Mouse (Mus musculus): ENCODE data around the gene Mcrip2. TPM values are rescaled to one million over a fixed set of nuclear protein-coding genes. Genes with fewer than 3 reads are reported as not detected.

Mcrip2 gene
- polyA plus RNA-seq, 1 experiment from 2014 or later, result 52.4 TPM

DNA sequence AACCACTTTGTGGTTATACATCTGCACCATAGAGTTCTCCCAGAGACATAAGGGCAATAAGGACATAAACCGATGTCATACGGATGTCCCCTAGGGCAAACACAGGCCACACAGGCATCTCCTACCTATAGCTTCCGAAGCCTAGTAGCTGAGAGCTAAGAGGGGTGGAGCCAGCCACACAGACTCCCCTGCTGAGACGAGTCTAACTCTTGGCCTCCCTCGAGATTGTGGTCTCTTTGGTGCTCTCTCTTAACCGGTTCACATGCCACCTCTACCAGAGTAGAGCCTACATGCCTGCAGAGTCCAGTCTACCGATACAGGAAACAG, 1.1 kb downstream of the Mcrip2 start:
- Histone ChIP-seq H3K9ac (ENCODE audit: low read length) (peak overlapping the region; percentile 76), H3K36me3 (ENCODE audit: control insufficient read depth, insufficient read depth, low read length) (no peaks in the 10 kb centered on the region), H3K9me3 (ENCODE audit: control insufficient read depth, low read length) (no peaks in the 10 kb centered on the region), H3K4me3 (ENCODE audit: low read depth, low read length) (peak overlapping the region; percentile 74), H3K4me2 (replicated peaks; ENCODE audit: low read depth) (peak overlapping the region; percentile 100), H3K27ac (replicated peaks) (peak overlapping the region; percentile 86), H3K4me1 (replicated peaks; ENCODE audit: control insufficient read depth, insufficient read depth) (peaks cover 8% of the 10 kb centered on the region; the same call in 1 of the 2 replicates), H3K27me3 (ENCODE audit: control insufficient read depth, insufficient read depth, low read length) (no peaks in the 10 kb centered on the region)
- no peak for TF ChIP-seq EP300 (optimal IDR thresholded peaks at IDR 0.05)
- ATAC-seq (ENCODE audit: low FRiP score, low TSS enrichment) (no peak), DNase-seq (ENCODE audit: low spot score) (no peak)
- 19% methylated on average over 7 of the region's 7 CpGs for WGBS

DNA sequence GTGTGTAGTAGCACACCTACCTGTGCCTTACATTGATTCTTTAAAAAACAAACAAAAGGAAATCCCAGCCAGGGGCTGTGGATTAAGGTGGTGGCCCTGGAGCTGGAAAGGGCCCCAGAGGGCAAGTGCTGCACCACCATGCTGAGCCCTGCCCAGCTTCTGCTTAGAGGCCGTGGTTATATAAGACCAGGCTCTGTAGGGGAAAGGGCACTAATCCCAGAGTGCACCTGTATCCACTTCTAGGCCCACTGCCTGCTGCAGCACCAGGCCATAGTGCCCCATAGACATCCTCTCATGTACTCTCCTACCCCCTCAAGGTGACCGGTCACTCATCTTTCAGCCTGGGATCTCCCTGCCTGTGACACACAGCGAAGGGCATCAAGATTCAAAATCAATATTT, 2.4 kb downstream of the Mcrip2 start:
- H3K9ac ChIP-seq (ENCODE audit: low read length), result no peak overlapping the region; the same call in 1 of the 2 replicates
- TF ChIP-seq EP300 (optimal IDR thresholded peaks at IDR 0.05), result no peak
- no peak for TF ChIP-seq CTCF (IDR thresholded peaks at IDR 0.05; ENCODE audit: low read depth)
- ATAC-seq (ENCODE audit: low FRiP score, low TSS enrichment) (peak; percentile 38; the same call in 1 of the 2 replicates), DNase-seq (ENCODE audit: low spot score) (peak; percentile 65)
- H3K36me3 ChIP-seq (ENCODE audit: control insufficient read depth, insufficient read depth, low read length), result no peaks in the 10 kb centered on the region
- H3K9me3 ChIP-seq (ENCODE audit: control insufficient read depth, low read length), result no peaks in the 10 kb centered on the region
- no peak overlapping the region for H3K4me3 ChIP-seq (ENCODE audit: low read depth, low read length)
- 88% methylated on average over 3 of the region's 3 CpGs for WGBS
- no peaks in the 10 kb centered on the region for H3K27me3 ChIP-seq (ENCODE audit: control insufficient read depth, insufficient read depth, low read length)
- peak overlapping the region; percentile 73; the same call in 1 of the 2 replicates for H3K27ac ChIP-seq (replicated peaks)
- H3K4me1 ChIP-seq (replicated peaks; ENCODE audit: control insufficient read depth, insufficient read depth), result peaks cover 10% of the 10 kb centered on the region; the same call in 1 of the 2 replicates
- no peak overlapping the region for H3K4me2 ChIP-seq (replicated peaks; ENCODE audit: low read depth)

DNA sequence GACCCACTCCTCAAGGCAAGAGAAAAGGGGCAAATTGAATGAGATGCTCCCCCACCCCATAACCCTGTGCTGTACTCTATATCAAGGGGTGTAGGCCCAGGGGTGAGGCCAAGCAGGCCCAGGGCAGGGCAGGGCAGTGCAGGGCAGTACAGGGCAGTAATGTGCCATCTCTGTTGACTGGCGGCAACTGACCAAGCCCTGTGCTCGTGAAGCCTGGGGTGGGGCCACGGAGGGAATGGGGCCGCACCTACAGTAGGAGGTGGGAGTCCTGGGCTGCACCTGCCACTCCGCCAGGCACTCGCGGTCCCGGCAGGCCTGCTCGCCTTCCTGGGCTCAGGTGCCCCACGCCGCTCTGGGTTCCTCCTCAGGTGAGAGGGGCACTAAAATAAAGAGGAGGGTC, 3.3 kb downstream of the Mcrip2 start:
- 69% methylated on average over 11 of the region's 11 CpGs for WGBS
- no peaks in the 10 kb centered on the region for H3K9me3 ChIP-seq (ENCODE audit: control insufficient read depth, low read length)
- peak overlapping the region; percentile 35; the same call in 1 of the 2 replicates for H3K9ac ChIP-seq (ENCODE audit: low read length)
- DNase-seq (ENCODE audit: low spot score) (peak; percentile 85), ATAC-seq (ENCODE audit: low FRiP score, low TSS enrichment) (peak; percentile 79)
- no peak overlapping the region for H3K4me3 ChIP-seq (ENCODE audit: low read depth, low read length)
- peak overlapping the region; percentile 73 for H3K27ac ChIP-seq (replicated peaks)
- H3K4me1 ChIP-seq (replicated peaks; ENCODE audit: control insufficient read depth, insufficient read depth), result peaks cover 15% of the 10 kb centered on the region
- no peaks in the 10 kb centered on the region for H3K27me3 ChIP-seq (ENCODE audit: control insufficient read depth, insufficient read depth, low read length)
- no peaks in the 10 kb centered on the region for H3K36me3 ChIP-seq (ENCODE audit: control insufficient read depth, insufficient read depth, low read length)
- no peak for TF ChIP-seq CTCF (IDR thresholded peaks at IDR 0.05; ENCODE audit: low read depth)
- no peak for TF ChIP-seq EP300 (optimal IDR thresholded peaks at IDR 0.05)
- H3K4me2 ChIP-seq (replicated peaks; ENCODE audit: low read depth), result peak overlapping the region; percentile 31; the same call in 1 of the 2 replicates

DNA sequence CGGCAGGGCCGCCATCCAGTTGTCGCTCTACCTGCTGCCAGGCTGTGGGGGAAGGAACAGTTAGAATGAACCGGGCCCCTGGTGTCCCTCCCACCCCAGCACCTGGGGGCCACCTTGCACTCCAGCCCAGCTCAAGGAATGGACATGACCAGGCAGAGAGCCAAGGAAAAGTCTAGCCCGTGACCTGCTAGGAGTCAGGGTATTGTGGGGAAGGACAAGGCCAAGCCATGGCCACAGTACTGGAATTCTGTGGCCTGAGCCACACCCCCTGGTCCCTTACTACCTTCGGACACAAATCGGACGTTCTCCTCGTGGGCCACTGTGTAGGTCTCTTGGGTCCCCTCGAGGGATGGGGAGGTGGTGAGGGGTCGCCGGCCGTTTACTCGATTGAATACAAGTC, 4.3 kb downstream of the Mcrip2 start:
- Histone ChIP-seq H3K4me1 (replicated peaks; ENCODE audit: control insufficient read depth, insufficient read depth) (peaks cover 15% of the 10 kb centered on the region), H3K9me3 (ENCODE audit: control insufficient read depth, low read length) (no peaks in the 10 kb centered on the region), H3K4me2 (replicated peaks; ENCODE audit: low read depth) (no peak overlapping the region), H3K27me3 (ENCODE audit: control insufficient read depth, insufficient read depth, low read length) (no peaks in the 10 kb centered on the region), H3K4me3 (ENCODE audit: low read depth, low read length) (no peak overlapping the region), H3K36me3 (ENCODE audit: control insufficient read depth, insufficient read depth, low read length) (no peaks in the 10 kb centered on the region), H3K27ac (replicated peaks) (no peak overlapping the region), H3K9ac (ENCODE audit: low read length) (no peak overlapping the region)
- 89% methylated on average over 14 of the region's 14 CpGs for WGBS
- TF ChIP-seq CTCF (IDR thresholded peaks at IDR 0.05; ENCODE audit: low read depth) (no peak), EP300 (optimal IDR thresholded peaks at IDR 0.05) (no peak)
- DNase-seq (ENCODE audit: low spot score), result no peak
- no peak for ATAC-seq (ENCODE audit: low FRiP score, low TSS enrichment)

DNA sequence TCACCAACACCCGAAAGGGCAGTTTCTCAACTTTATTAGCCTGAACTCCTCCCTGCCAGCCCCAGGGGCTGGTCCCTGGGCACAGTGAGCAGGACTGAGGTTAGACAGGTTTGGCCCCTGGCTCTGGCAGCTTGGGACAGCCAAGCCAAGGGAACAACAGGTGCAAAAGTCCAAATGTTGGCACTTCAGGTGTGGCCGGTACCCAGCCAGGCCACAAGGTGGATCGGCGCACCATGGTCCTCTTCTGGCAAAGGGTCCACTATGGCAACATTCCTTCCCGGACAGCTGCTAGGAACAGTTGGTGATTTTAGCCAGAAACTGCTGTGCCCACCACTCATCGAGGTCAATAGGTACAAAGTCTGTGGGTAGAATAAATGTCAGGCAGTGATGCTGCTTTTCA, 4.9 kb downstream of the Mcrip2 start:
- H3K9me3 ChIP-seq (ENCODE audit: control insufficient read depth, low read length), result no peaks in the 10 kb centered on the region
- H3K4me1 ChIP-seq (replicated peaks; ENCODE audit: control insufficient read depth, insufficient read depth), result peaks cover 12% of the 10 kb centered on the region
- no peak for DNase-seq (ENCODE audit: low spot score)
- no peak overlapping the region for H3K9ac ChIP-seq (ENCODE audit: low read length)
- H3K4me2 ChIP-seq (replicated peaks; ENCODE audit: low read depth), result no peak overlapping the region
- 88% methylated on average over 6 of the region's 6 CpGs for WGBS
- TF ChIP-seq CTCF (IDR thresholded peaks at IDR 0.05; ENCODE audit: low read depth) (peak; percentile 25), EP300 (optimal IDR thresholded peaks at IDR 0.05) (no peak)
- no peak overlapping the region for H3K27ac ChIP-seq (replicated peaks)
- ATAC-seq (ENCODE audit: low FRiP score, low TSS enrichment), result no peak
- H3K36me3 ChIP-seq (ENCODE audit: control insufficient read depth, insufficient read depth, low read length), result no peaks in the 10 kb centered on the region
- H3K27me3 ChIP-seq (ENCODE audit: control insufficient read depth, insufficient read depth, low read length), result no peaks in the 10 kb centered on the region
- no peak overlapping the region for H3K4me3 ChIP-seq (ENCODE audit: low read depth, low read length)

DNA sequence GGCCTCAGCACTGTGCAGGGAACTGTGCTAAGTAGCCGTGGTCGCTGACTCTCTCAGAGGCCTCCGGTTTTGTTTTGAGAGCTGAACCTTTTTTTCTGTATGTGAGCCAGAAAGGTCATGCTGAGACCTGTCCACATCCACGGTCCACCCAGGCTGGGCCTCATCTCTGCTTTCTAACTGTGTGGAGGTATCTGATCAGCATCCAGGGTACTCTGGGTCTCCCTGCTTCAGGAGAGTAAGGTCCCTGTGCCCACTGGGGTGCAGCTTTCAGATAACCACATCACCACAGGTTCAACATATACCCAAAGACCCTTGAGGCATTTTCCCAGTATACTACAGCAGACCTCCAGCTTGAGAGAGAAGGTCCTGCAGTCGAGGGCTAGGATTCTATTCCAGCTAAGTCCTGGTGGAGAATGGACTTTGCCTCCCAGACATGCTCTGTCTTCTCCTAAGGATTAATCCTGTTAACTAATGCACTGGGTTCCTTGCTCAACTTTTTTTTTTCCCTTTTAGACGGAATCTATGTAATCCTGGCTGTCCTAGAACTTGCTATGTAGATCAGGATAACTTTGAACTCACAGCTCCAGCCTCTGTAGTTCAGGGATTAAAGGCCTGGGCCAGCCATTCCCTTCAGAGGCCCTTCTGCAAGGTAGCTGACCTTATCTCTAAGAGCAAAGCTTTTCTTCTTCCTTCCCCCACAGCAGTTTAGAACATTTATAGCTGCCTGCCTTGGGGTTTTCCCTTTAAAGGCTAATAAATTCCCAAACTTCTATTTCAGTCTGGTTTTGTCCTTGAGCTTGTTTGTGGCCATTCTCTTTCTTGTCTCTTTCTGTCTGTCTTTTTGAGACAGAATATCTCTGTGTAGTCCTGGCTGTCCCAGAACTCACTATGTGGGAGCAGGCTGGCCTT, 6.6 kb downstream of the Mcrip2 start:
- TF ChIP-seq CTCF (IDR thresholded peaks at IDR 0.05; ENCODE audit: low read depth) (no peak), EP300 (optimal IDR thresholded peaks at IDR 0.05) (no peak)

More for the DNA sequence above, 6.6 kb downstream of the Mcrip2 start:
- Histone ChIP-seq H3K9me3 (ENCODE audit: control insufficient read depth, low read length) (no peaks in the 10 kb centered on the region), H3K36me3 (ENCODE audit: control insufficient read depth, insufficient read depth, low read length) (no peaks in the 10 kb centered on the region), H3K27ac (replicated peaks) (peak overlapping the region; percentile 77), H3K4me3 (ENCODE audit: low read depth, low read length) (peak overlapping the region; percentile 67), H3K9ac (ENCODE audit: low read length) (peak overlapping the region; percentile 79), H3K27me3 (ENCODE audit: control insufficient read depth, insufficient read depth, low read length) (no peaks in the 10 kb centered on the region), H3K4me2 (replicated peaks; ENCODE audit: low read depth) (peak overlapping the region; percentile 91), H3K4me1 (replicated peaks; ENCODE audit: control insufficient read depth, insufficient read depth) (peaks cover 7% of the 10 kb centered on the region)
- ATAC-seq (ENCODE audit: low FRiP score, low TSS enrichment) (no peak), DNase-seq (ENCODE audit: low spot score) (no peak)
- 14% methylated on average over 6 of the region's 6 CpGs for whole genome bisulfite sequencing
